Mouse (Mus musculus) CH12.LX (cell line): ENCODE measurements around the gene Phc1.
"Not testable (repeated sequence)": the region's sequence is repeated elsewhere in the genome, so short reads cannot be mapped to it uniquely, and the experiment has no call there.

ENCODE experiments used
- MAX ChIP-seq: IDR thresholded peaks from 2 replicates; pipeline ENCODE4 v1.6.1; 2011; ENCODE audit warnings: low read length, improper control_type of control experiment
- MXI1 ChIP-seq: IDR thresholded peaks from 2 replicates; pipeline ENCODE4 v1.6.1; 2011; ENCODE audit warnings: mild to moderate bottlenecking, low read depth, low read length, improper control_type of control experiment
- NELFE ChIP-seq: IDR thresholded peaks from 2 replicates; pipeline ENCODE4 v1.6.1; 2011; ENCODE audit warnings: low read depth, low read length, improper control_type of control experiment
- POLR2A ChIP-seq: IDR thresholded peaks from 2 replicates; pipeline ENCODE4 v1.6.1; 2011; ENCODE audit warnings: low read depth, mild to moderate bottlenecking, improper control_type of control experiment, low read length
- SIN3A ChIP-seq: IDR thresholded peaks from 2 replicates; pipeline ENCODE4 v1.6.1; 2012; ENCODE audit warnings: low read length, improper control_type of control experiment, inconsistent platforms

DNA sequence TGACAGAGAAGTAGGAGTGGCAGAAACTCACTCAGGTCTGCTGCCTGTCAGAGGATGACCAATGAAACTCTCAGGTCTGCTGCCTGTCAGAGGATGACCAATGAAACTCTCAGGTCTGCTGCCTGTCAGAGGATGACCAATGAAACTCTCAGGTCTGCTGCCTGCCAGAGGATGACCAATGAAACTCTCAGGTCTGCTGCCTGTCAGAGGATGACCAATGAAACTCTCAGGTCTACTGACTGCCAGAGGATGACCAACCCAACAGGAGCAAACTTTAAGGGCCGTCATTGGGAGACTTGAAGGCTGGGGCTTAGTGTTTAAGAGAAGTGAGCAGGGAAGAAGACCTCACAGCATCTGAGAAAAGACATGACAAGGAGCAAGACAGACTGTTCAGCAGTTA, 7.0 kb upstream of the Phc1 start:
- not testable (repeated sequence) for TF ChIP-seq POLR2A, MAX, SIN3A, MXI1, NELFE
